Mouse (Mus musculus) midbrain, embryonic 10.5 days (tissue): ENCODE data around the gene Fkbp15. TPM values are rescaled to one million over a fixed set of nuclear protein-coding genes. Genes with fewer than 3 reads are reported as not detected.
A peak's percentile ranks its signal among the peaks of the same experiment; 100 is the strongest.

Experiments
- DNase-seq: peaks from one replicate; pipeline ENCODE4 v3.0.0-alpha.2; 2017; ENCODE audit warnings: low spot score
- H3K27ac ChIP-seq: fragments of 300-500 bp; sonication (generic); replicated peaks from 2 replicates; pipeline ENCODE4 v1.5.1; 2016; ENCODE audit warnings: mild to moderate bottlenecking
- H3K27me3 ChIP-seq: fragments of 300-500 bp; sonication (generic); 2 replicates; pipeline ENCODE4 v1.6.1; 2016; ENCODE audit warnings: low read depth, mild to moderate bottlenecking; ENCODE audit not compliant: poor library complexity, severe bottlenecking
- H3K36me3 ChIP-seq: fragments of 300-500 bp; sonication (generic); 2 replicates; pipeline ENCODE4 v1.6.1; 2016; ENCODE audit warnings: mild to moderate bottlenecking, moderate library complexity
- H3K4me1 ChIP-seq: fragments of 300-500 bp; sonication (generic); 2 replicates; pipeline ENCODE4 v1.6.1; 2016
- H3K4me3 ChIP-seq: fragments of 300-500 bp; sonication (generic); 2 replicates; pipeline ENCODE4 v1.5.1; 2016; ENCODE audit warnings: mild to moderate bottlenecking, moderate library complexity
- H3K9me3 ChIP-seq: fragments of 300-500 bp; sonication (generic); replicated peaks from 2 replicates; pipeline ENCODE4 v1.6.1; 2016; ENCODE audit warnings: mild to moderate bottlenecking
- WGBS: fragments of 180-500 bp; shearing (Covaris S2); methylation state at CpG from one replicate; pipeline ENCODE4 v1.1.7; 2016; 5-methylcytosine and 5-hydroxymethylcytosine counted together
- polyA plus RNA-seq: library from polyadenylated mRNA; unstranded; fragments of >200 nt; fragmentation: Nextera tagmentation; extraction: Ambion mirVana; gene quantifications from 2 replicates; pipeline ENCODE4 v1.2.1, GENCODE M21; 2016

Gene Fkbp15
- 17.6 and 21.1 TPM in 2 replicates for polyA plus RNA-seq

DNA sequence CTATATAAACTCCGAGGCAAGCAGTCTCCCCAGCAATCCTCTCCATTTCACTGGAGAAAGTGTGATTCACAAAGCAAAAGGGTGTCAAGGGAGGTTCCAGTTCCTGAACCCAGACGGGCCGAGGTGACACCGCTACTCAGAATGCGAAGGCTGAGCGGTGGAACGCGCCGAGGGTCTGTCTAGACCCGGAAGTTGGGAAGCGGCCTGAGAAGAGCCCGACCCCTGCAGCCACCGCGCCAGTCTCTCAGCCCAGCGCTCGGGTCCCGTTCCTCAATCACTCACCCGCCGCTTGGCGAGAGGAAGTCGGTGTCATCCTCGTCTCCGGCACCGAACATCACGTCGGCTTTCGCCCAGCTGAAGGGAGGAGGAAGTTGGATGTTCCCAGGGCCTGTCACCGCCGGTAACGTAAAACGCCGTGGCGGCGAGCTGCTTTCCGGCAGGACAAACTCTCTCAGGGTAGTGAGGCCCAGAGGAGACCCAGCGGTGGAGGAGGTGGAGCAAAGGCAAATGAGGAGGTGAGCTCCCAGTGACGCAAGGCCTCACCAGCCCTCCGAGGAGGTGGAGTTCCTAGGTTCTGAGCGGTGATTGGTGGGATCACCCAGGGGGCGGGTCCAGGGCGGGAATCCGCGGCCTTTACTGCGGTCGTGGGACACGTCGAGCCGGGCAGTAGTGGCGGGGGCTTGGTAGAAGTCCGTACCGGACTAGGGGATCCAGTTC, at the start of gene Fkbp15, which contains the start of gene Slc31a1:
TSS of gene Fkbp15 (minus strand) at position 461 of the 717 bp plus-strand sequence.
TSS of gene Slc31a1 (plus strand) at position 640 of the 717 bp plus-strand sequence.
- under 1% methylated on average over 51 of the region's 51 CpGs for WGBS
- Histone ChIP-seq H3K36me3 (no peaks in the 10 kb centered on the region), H3K9me3 (no peaks in the 10 kb centered on the region), H3K4me3 (peak within 1 kb of the TSS; percentile 81), H3K27me3 (no peaks in the 10 kb centered on the region), H3K4me1 (peaks cover 23% of the 10 kb centered on the region), H3K27ac (peak within 1 kb of the TSS; percentile 87)
- DNase-seq = peak; percentile 98

DNA sequence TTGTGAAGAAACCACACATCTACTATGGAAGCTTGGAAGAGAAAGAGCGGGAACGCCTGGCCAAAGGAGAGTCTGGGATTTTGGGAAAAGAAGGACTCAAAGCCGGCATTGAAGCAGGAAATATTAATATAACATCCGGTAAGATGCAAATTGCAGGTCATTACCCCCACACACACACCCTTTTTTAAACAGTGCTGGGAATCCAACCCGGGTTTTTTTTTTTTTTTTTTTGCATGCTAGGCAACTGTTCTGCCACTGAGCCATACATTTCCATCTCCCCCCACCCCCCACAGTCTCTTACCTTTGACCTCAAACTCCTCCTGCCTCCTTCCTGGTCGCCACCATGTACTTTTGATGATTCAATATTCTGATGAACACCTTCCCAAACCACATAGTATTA, 49.3 kb upstream of the Fkbp15 start:
- DNase-seq = no peak
- Histone ChIP-seq H3K4me3 (peak overlapping the region; percentile 83), H3K9me3 (no peaks in the 10 kb centered on the region), H3K36me3 (peaks cover 63% of the 10 kb centered on the region), H3K27ac (peak overlapping the region; percentile 93), H3K4me1 (peaks cover 31% of the 10 kb centered on the region), H3K27me3 (no peaks in the 10 kb centered on the region)
- 52% methylated on average over 6 of the region's 6 CpGs for WGBS

DNA sequence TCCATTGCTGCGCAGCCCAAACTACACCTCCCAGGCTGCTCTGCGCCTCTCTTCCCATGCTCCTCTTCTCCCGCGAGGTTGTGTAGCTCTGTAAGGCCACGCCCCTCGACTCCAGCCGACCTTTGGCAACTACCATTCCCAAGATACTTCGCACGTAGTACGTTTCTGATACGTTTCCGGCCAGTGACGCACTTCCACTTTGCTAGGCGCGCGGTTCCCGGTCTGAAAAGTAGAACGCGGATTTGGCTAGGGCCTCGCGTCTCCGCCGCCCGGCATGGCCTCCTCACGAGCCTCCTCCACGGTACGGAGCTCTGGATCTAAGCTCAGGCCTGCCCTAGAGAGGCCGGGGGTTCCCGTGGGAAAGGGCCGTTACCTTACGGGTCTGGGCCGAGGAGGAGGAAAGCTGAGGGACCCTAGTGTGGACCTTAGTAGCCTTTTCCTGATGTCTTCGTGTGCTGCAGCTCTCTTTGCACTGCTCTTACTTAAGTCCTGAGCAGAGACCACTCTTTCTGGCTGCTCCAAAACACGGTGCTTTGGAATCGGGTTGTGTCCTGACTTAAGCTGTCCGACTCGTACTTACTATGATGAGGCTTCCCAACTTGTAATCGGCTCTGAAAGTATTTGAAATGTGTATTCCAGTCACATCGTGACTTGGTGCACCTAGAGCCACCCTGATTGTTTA, 48.4 kb upstream of the Fkbp15 start, which contains the start of the genes Cdc26 and Prpf4:
TSS of gene Cdc26 (minus strand) at position 42 of the 682 bp plus-strand sequence.
TSS of gene Prpf4 (plus strand) at position 197 of the 682 bp plus-strand sequence.
- WGBS = under 1% methylated on average over 39 of the region's 39 CpGs
- no peaks in the 10 kb centered on the region for H3K9me3 ChIP-seq
- peak within 1 kb of the TSS; percentile 93 for H3K27ac ChIP-seq
- no peaks in the 10 kb centered on the region for H3K27me3 ChIP-seq
- H3K36me3 ChIP-seq = peaks cover 63% of the 10 kb centered on the region
- H3K4me3 ChIP-seq = peak within 1 kb of the TSS; percentile 83
- DNase-seq = peak; percentile 97
- H3K4me1 ChIP-seq = peaks cover 31% of the 10 kb centered on the region

DNA sequence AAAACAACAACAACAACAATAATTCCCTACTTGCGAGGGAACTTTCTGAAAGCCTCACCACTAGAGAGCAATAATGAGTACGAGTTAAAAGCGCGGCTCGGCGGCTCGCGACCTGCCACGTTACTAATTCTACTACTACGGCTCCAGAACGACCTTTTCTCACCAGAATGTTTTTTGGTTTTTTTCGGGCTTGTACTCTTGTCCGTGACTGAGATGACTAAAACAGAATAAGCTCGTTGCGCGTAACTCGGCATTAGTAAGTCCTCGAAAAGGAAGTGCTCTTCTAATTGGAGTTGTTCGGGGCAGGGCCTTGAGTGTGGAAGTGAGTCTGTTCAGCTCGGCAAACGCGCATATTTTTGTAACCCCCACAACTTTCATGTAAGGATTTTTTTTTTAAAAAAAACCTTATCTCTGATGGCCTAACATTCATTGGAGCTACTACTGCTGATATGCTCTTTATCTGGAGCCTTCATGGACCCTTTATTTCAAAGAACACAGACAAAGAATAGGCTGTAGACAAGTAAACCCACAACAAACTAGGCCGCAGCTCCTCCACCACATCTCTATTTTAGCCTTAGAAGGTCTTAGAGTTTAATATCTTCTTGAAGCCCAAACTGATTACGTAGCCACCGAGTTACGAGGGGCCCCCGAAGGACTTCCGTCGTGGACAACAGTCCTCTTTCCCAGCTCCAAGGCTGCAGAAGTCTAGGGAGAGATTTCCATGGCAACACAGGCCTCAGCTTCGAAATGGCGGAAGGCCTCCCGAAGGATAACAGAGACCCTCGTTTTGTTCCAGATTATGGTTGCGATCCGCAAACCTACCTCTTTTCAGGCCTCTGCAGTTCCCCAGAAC, 47.6 kb upstream of the Fkbp15 start:
- peak; percentile 71 for DNase-seq
- peak overlapping the region; percentile 83 for H3K4me3 ChIP-seq
- no peaks in the 10 kb centered on the region for H3K9me3 ChIP-seq
- peaks cover 31% of the 10 kb centered on the region for H3K4me1 ChIP-seq
- no peaks in the 10 kb centered on the region for H3K27me3 ChIP-seq
- peaks cover 63% of the 10 kb centered on the region for H3K36me3 ChIP-seq
- WGBS = under 1% methylated on average over 35 of the region's 35 CpGs
- H3K27ac ChIP-seq = peak overlapping the region; percentile 93

DNA sequence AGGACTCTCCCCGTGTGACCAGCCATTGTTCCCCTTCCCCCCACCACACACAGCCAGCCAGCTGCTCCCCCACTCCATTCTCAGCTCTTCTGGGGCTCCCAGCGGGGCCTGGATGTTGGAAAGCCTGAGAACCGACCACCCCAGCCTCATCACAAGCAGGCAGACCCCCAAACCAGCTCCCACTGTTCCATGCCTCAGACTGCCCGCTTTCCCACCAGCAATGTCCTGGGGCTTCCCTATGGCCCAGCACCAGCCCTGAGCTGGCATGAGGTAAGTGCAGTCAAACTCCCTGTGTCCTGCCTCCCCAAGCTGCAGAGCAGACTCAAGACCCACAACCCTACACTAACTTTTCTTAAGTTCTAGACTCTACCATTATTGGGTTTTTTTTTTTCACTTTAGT, 45.8 kb upstream of the Fkbp15 start:
- Histone ChIP-seq H3K4me3 (peak overlapping the region; percentile 23; the same call in 1 of the 2 replicates), H3K27ac (no peak overlapping the region), H3K4me1 (peaks cover 31% of the 10 kb centered on the region), H3K36me3 (peaks cover 63% of the 10 kb centered on the region), H3K27me3 (no peaks in the 10 kb centered on the region), H3K9me3 (no peaks in the 10 kb centered on the region)
- 89% methylated on average over 4 of the region's 4 CpGs for WGBS
- no peak for DNase-seq

DNA sequence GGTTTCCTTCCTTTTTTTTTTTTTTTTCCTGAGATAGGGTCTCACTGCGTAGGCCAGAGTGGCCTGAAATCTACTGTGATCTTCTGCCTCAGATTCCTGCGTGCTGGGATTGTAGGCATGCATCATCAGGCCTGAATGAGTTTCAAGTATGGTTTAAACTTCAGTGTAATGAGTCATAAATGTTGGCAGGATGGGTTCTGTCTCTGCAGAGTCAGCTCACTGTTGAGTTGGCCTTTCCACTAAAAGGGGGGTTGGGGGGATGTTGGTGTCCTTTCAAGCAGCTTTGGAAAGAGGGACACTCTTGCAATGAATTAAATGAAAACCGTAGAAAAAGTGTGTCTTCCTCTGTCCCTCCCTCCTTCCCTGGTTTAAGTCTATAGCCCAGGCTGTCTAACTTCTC, 38.6 kb upstream of the Fkbp15 start:
- no peak overlapping the region for H3K4me3 ChIP-seq
- H3K27me3 ChIP-seq = no peaks in the 10 kb centered on the region
- no peak overlapping the region for H3K27ac ChIP-seq
- no peak for DNase-seq
- H3K9me3 ChIP-seq = no peaks in the 10 kb centered on the region
- peaks cover 94% of the 10 kb centered on the region for H3K36me3 ChIP-seq
- 94% methylated on average over 3 of the region's 3 CpGs for WGBS
- no peaks in the 10 kb centered on the region for H3K4me1 ChIP-seq

DNA sequence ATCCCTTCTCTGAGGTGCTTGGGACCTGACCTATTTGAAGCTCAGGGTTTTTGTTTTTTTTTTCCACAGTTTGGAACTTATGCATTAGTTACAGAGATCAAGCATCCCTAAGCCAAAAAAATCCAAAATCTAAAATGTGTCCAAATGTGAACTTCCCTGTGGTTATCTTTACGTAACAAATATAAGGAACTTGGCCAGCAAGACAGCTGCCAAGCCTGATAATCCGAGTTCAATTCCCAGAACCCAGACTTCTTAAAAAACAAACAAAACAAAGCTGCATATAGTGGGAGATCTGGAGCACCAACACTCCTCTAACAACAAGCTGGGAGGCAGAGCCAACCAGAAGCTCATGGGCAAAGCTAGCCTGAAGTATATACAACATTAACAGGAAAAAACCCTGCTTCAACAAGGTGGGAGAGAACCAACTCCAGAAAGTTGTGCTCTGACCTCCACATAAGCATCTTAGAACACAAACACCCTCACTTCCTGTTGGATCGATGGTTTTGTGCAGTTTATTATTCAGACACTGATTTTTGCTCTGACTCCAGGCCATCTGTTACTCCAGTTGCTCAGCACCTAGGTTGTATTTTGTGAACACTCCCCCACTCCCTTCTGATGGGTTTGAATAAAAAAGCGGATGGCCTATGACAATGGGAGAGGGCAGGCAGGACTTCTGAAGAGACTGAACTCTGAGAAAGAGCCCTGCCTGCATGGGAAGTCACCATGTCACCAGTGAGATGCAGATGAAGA, 37.4 kb upstream of the Fkbp15 start:
- Histone ChIP-seq H3K36me3 (peaks cover 90% of the 10 kb centered on the region), H3K4me3 (no peak overlapping the region), H3K4me1 (0 out of 2 replicates have a peak, but pooled peaks cover 3% of the 10 kb centered on the region), H3K27me3 (no peaks in the 10 kb centered on the region), H3K9me3 (no peaks in the 10 kb centered on the region), H3K27ac (no peak overlapping the region)
- DNase-seq = no peak
- WGBS = 93% methylated on average over 4 of the region's 4 CpGs

DNA sequence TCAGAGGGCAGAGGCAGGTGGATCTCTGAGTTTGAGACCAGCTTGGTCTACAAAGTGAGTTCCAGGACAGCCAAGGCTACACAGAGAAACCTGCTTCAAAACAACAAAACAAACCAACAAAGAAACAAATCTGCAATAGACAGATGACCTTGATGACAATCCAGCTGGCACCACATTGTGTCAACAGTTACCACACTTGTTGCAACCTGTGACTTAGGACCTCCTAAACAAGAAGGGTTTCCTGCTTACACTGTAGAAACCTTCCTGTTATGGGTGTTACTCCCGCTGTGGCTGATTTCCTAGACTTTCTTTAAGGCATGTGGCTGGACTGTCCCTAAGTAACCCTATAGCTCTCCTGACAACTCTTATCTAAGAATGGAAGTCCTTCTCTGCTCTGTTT, 35.5 kb upstream of the Fkbp15 start:
- Histone ChIP-seq H3K27ac (no peak overlapping the region), H3K9me3 (no peaks in the 10 kb centered on the region), H3K27me3 (no peaks in the 10 kb centered on the region), H3K36me3 (peaks cover 89% of the 10 kb centered on the region), H3K4me1 (0 out of 2 replicates have a peak, but pooled peaks cover 3% of the 10 kb centered on the region), H3K4me3 (no peak overlapping the region)
- WGBS = 92% methylated on average over 1 of the region's 1 CpGs
- no peak for DNase-seq

DNA sequence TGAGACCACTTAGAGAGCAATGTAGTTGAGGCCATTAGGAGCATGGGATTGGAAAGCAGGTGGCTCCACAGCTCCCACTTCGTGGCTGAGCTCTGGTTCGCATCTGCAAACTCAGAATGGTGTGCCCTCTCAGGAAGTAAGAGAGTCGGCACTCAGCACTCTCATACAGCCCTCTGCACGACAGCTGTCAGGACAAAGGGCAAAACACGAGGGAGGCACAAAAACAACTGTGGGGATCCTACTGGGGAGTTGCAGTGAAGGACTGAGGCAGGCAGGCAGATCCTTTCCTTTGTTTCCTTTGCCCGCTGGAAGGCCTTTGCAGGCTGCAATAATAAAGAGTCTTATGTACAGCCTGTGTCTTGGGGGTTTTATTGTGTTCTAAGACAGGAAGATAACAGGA, 33.1 kb upstream of the Fkbp15 start:
- peak; percentile 28 for DNase-seq
- Histone ChIP-seq H3K4me1 (0 out of 2 replicates have a peak, but pooled peaks cover 3% of the 10 kb centered on the region), H3K36me3 (peaks cover 89% of the 10 kb centered on the region), H3K4me3 (no peak overlapping the region), H3K9me3 (no peaks in the 10 kb centered on the region), H3K27me3 (no peaks in the 10 kb centered on the region), H3K27ac (peak overlapping the region; percentile 55)
- 43% methylated on average over 6 of the region's 6 CpGs for WGBS

DNA sequence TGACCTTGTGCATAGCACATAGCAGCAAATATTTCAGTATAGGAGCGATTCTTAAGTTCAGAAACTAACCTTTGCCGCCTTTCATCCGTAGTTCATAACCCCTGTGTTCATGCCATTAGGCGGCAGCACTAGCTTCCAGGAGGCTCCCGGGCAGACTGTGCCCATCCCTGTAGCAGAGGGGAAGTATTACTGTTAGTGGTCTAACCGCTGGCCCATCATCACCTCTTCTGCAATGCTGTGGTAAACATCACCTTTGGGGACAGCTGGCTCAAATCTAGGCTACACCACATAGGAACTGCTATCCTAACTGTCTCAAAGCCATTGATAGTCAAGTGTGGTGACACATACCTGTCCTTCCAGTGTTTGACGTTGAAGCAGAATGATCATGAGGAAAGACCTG, 31.5 kb upstream of the Fkbp15 start:
- H3K36me3 ChIP-seq = peaks cover 88% of the 10 kb centered on the region
- no peak for DNase-seq
- no peaks in the 10 kb centered on the region for H3K9me3 ChIP-seq
- 93% methylated on average over 7 of the region's 7 CpGs for WGBS
- H3K4me3 ChIP-seq = no peak overlapping the region
- no peak overlapping the region for H3K27ac ChIP-seq
- 0 out of 2 replicates have a peak, but pooled peaks cover 3% of the 10 kb centered on the region for H3K4me1 ChIP-seq
- H3K27me3 ChIP-seq = no peaks in the 10 kb centered on the region

DNA sequence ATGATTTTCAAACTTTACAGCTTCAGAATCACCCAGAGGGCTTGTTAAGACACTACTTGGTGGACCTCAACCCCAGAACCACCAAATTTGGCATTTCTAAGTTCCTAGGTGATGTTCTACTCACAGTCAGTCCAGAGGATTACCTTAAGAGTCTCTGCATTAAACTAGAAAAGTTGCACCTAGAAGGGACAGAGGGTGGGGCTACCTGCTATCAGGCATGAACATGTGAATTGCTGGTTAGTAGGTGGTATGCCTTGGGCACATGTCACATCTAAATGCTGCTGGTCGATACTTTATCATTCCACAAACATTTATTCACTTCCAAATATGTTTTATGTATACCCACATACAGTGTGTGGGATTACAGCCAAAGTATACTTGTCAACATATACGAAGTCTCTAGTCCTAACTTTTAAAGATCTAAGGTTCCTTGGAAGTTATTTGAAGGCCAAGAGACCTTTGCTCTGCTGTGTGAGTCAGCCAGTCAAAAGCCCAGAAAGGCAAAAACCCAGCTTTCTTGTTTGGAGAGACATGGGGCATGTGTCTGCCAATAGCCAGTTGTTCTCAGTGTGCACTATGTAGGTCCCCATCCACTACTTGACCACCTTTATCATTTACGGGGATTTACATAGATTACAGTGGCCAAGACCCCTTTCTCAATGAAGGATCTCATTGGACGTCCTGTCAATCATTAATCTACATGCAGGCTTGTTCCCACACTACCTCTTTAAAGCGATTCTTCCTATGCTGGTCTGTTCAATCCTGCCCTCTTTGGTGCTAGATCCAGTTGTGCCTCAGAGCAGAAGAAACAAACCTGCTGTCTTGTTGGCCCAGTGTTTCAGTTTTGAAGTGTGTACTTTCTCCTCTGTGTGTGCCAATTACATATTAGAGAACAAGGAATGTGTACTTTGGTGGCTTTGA, 29.5 kb upstream of the Fkbp15 start:
- peaks cover 85% of the 10 kb centered on the region for H3K36me3 ChIP-seq

More for the DNA sequence above, 29.5 kb upstream of the Fkbp15 start:
- H3K4me3 ChIP-seq = no peak overlapping the region
- no peaks in the 10 kb centered on the region for H3K9me3 ChIP-seq
- H3K27ac ChIP-seq = no peak overlapping the region
- H3K4me1 ChIP-seq = 0 out of 2 replicates have a peak, but pooled peaks cover 3% of the 10 kb centered on the region
- no peaks in the 10 kb centered on the region for H3K27me3 ChIP-seq
- DNase-seq = no peak
- 91% methylated on average over 5 of the region's 5 CpGs for WGBS
